Mouse (Mus musculus) heart, embryonic 14.5 days (tissue): ENCODE results near the gene Acsl4. TPM values are rescaled to one million over a fixed set of nuclear protein-coding genes. Genes with fewer than 3 reads are reported as not detected.

ENCODE experiments used
- ATAC-seq: fragments of 200-750 bp; cut with Nextera tagmentation; 2 replicates; pipeline ENCODE4 v1.8.0; 2017; ENCODE audit warnings: low read depth, moderate TSS enrichment; ENCODE audit not compliant: insufficient number of reproducible peaks, insufficient read depth, low FRiP score
- H3K27ac ChIP-seq, 2 experiments: fragments of 200-500 bp in 1 of 2; fragments of 300-500 bp in 1 of 2; sonication (generic) in 1 of 2; replicated peaks in 1 of 2; 2 replicates each; pipeline ENCODE4 v1.5.1; 2012 to 2014; ENCODE audit warnings: low read depth in 2 of 2, low read length in 2 of 2, control low read depth in 1 of 2, mild to moderate bottlenecking in 1 of 2, mixed read lengths in 1 of 2; ENCODE audit not compliant: control insufficient read depth in 1 of 2, insufficient read depth in 1 of 2
- H3K27me3 ChIP-seq: fragments of 300-500 bp; sonication (generic); 2 replicates; pipeline ENCODE4 v1.6.1; 2014; ENCODE audit warnings: mild to moderate bottlenecking, low read length, control low read depth; ENCODE audit not compliant: control insufficient read depth, insufficient read depth
- H3K36me3 ChIP-seq: fragments of 300-500 bp; sonication (generic); 2 replicates; pipeline ENCODE4 v1.6.1; 2014; ENCODE audit warnings: mild to moderate bottlenecking, control low read depth, low read length, mixed read lengths; ENCODE audit not compliant: control insufficient read depth, insufficient read depth
- H3K4me1 ChIP-seq, 2 experiments: fragments of 200-500 bp in 1 of 2; fragments of 300-500 bp in 1 of 2; sonication (generic) in 1 of 2; 2 replicates each; pipeline ENCODE4 v1.6.1; 2012 to 2014; ENCODE audit warnings: low read length in 2 of 2, control low read depth in 1 of 2, mixed read lengths in 1 of 2; ENCODE audit not compliant: control insufficient read depth in 2 of 2, insufficient read depth in 2 of 2
- H3K4me2 ChIP-seq: fragments of 300-500 bp; sonication (generic); 2 replicates; pipeline ENCODE4 v1.6.1; 2014; ENCODE audit warnings: mild to moderate bottlenecking, low read length
- H3K4me3 ChIP-seq, 2 experiments: fragments of 200-500 bp in 1 of 2; fragments of 300-500 bp in 1 of 2; sonication (generic) in 1 of 2; 2 replicates each; pipeline ENCODE4 v1.5.1; 2012 to 2014; ENCODE audit warnings: low read length in 2 of 2, mild to moderate bottlenecking in 2 of 2, control low read depth in 1 of 2, low read depth in 1 of 2, moderate library complexity in 1 of 2; ENCODE audit not compliant: control insufficient read depth in 1 of 2, insufficient read depth in 1 of 2
- H3K9ac ChIP-seq: fragments of 300-500 bp; sonication (generic); 2 replicates; pipeline ENCODE4 v1.6.1; 2014; ENCODE audit warnings: mild to moderate bottlenecking, low read length
- H3K9me3 ChIP-seq: fragments of 300-500 bp; sonication (generic); 2 replicates; pipeline ENCODE4 v1.6.1; 2016; ENCODE audit warnings: low read length, control low read depth; ENCODE audit not compliant: control insufficient read depth
- WGBS: fragments of 180-500 bp; shearing (Covaris S2); extraction: QIAGEN DNeasy Blood & Tissue Kit; methylation state at CpG from one replicate; pipeline ENCODE4 v1.1.7; 2014; 5-methylcytosine and 5-hydroxymethylcytosine counted together
- polyA plus RNA-seq: library from polyadenylated mRNA; unstranded; fragments of >200 nt; fragmentation: Nextera tagmentation; extraction: Ambion mirVana; gene quantifications from 2 replicates; pipeline ENCODE4 v1.2.1, GENCODE M21; 2014

The Acsl4 gene
- polyA plus RNA-seq, 1 experiment from 2014 or later, result 17.8 TPM

GRCm38 (mm10) chrX:142358427-142358826, 31.9 kb downstream of the Acsl4 start:
- Histone ChIP-seq H3K27me3 (no peaks in the 10 kb centered on the region), H3K4me3 (no peak overlapping the region), H3K9ac (no peak overlapping the region), H3K36me3 (no peaks in the 10 kb centered on the region), H3K4me2 (no peak overlapping the region), H3K9me3 (no peaks in the 10 kb centered on the region), H3K27ac (no peak overlapping the region), H3K4me1 (no peaks in the 10 kb centered on the region)
- WGBS, result 76% methylated on average over 5 of the region's 5 CpGs
- no peak for ATAC-seq

- H3K9me3 ChIP-seq, result no peaks in the 10 kb centered on the region
- H3K27ac ChIP-seq, result no peak overlapping the region
- WGBS, result 88% methylated on average over 6 of the region's 6 CpGs
- H3K4me2 ChIP-seq, result no peak overlapping the region
- H3K9ac ChIP-seq, result no peak overlapping the region
- H3K27me3 ChIP-seq, result no peaks in the 10 kb centered on the region
- H3K4me3 ChIP-seq, result no peak overlapping the region
- H3K4me1 ChIP-seq, result no peaks in the 10 kb centered on the region
- H3K36me3 ChIP-seq, result peaks cover 22% of the 10 kb centered on the region; the same call in 1 of the 2 replicates
- ATAC-seq, result no peak
Measured at GRCm38 (mm10) chrX:142336207-142336606, 54.1 kb downstream of the Acsl4 start.

- 83% methylated on average over 5 of the region's 5 CpGs for WGBS
- no peak overlapping the region for H3K4me2 ChIP-seq
- ATAC-seq, result no peak
Measured at GRCm38 (mm10) chrX:142335502-142335901, 54.8 kb downstream of the Acsl4 start.

GRCm38 (mm10) chrX:142325760-142326159, 64.6 kb downstream of the Acsl4 start:
- Histone ChIP-seq H3K36me3 (peaks cover 6% of the 10 kb centered on the region; the same call in 1 of the 2 replicates), H3K9me3 (no peaks in the 10 kb centered on the region), H3K4me1 (no peaks in the 10 kb centered on the region), H3K27me3 (no peaks in the 10 kb centered on the region), H3K9ac (no peak overlapping the region), H3K4me3 (no peak overlapping the region), H3K4me2 (no peak overlapping the region), H3K27ac (no peak overlapping the region)
- no peak for ATAC-seq
- 81% methylated on average over 2 of the region's 2 CpGs for WGBS

More at GRCm38 (mm10) chrX:142335502-142335901, 54.8 kb downstream of the Acsl4 start:
- Histone ChIP-seq H3K4me1 (no peaks in the 10 kb centered on the region), H3K9ac (no peak overlapping the region), H3K27me3 (no peaks in the 10 kb centered on the region), H3K4me3 (no peak overlapping the region), H3K9me3 (no peaks in the 10 kb centered on the region), H3K36me3 (peaks cover 18% of the 10 kb centered on the region; the same call in 1 of the 2 replicates), H3K27ac (no peak overlapping the region)

- no peaks in the 10 kb centered on the region for H3K9me3 ChIP-seq
- ATAC-seq, result no peak
- 78% methylated on average over 9 of the region's 9 CpGs for WGBS
Measured at GRCm38 (mm10) chrX:142316106-142316505, 74.2 kb downstream of the Acsl4 start.

GRCm38 (mm10) chrX:142315270-142315669, 75.1 kb downstream of the Acsl4 start:
- H3K4me3 ChIP-seq, result no peak overlapping the region
- WGBS, result 64% methylated on average over 8 of the region's 8 CpGs
- H3K9me3 ChIP-seq, result no peaks in the 10 kb centered on the region
- no peak for ATAC-seq
- no peak overlapping the region for H3K4me2 ChIP-seq
- H3K27ac ChIP-seq, result no peak overlapping the region
- no peaks in the 10 kb centered on the region for H3K27me3 ChIP-seq
- H3K9ac ChIP-seq, result no peak overlapping the region
- no peaks in the 10 kb centered on the region for H3K4me1 ChIP-seq
- H3K36me3 ChIP-seq, result no peaks in the 10 kb centered on the region

More at GRCm38 (mm10) chrX:142316106-142316505, 74.2 kb downstream of the Acsl4 start:
- Histone ChIP-seq H3K27ac (no peak overlapping the region), H3K36me3 (no peaks in the 10 kb centered on the region), H3K4me3 (no peak overlapping the region), H3K9ac (no peak overlapping the region), H3K4me2 (no peak overlapping the region), H3K4me1 (no peaks in the 10 kb centered on the region), H3K27me3 (no peaks in the 10 kb centered on the region)

- Histone ChIP-seq H3K27ac (no peak overlapping the region), H3K27me3 (no peaks in the 10 kb centered on the region), H3K4me3 (no peak overlapping the region), H3K36me3 (no peaks in the 10 kb centered on the region), H3K9me3 (no peaks in the 10 kb centered on the region), H3K9ac (no peak overlapping the region), H3K4me1 (no peaks in the 10 kb centered on the region), H3K4me2 (no peak overlapping the region)
- WGBS, result 47% methylated on average over 11 of the region's 11 CpGs
- no peak for ATAC-seq
Measured at GRCm38 (mm10) chrX:142314307-142315024, 75.9 kb downstream of the Acsl4 start.

GRCm38 (mm10) chrX:142310431-142310830, 79.9 kb downstream of the Acsl4 start:
- Histone ChIP-seq H3K4me2 (no peak overlapping the region), H3K36me3 (no peaks in the 10 kb centered on the region), H3K9me3 (no peaks in the 10 kb centered on the region), H3K27me3 (peaks cover 9% of the 10 kb centered on the region; the same call in 1 of the 2 replicates), H3K4me1 (peaks cover 4 to 5% of the 10 kb centered on the region in 2 experiments; a peak in 2 of 4 replicates), H3K4me3 (no peak overlapping the region), H3K9ac (no peak overlapping the region), H3K27ac (no peak overlapping the region)
- WGBS, result 56% methylated on average over 5 of the region's 5 CpGs
- no peak for ATAC-seq
